Mouse (Mus musculus) natural killer cell, adult 2 months (primary cell): ENCODE measurements around the gene Ovca2.

ENCODE experiments used
- DNase-seq, 2 experiments: peaks; one replicate each; pipeline ENCODE4 v3.0.0; 2022; ENCODE audit warnings: low spot score in 2 of 2

Gene Ovca2

DNA sequence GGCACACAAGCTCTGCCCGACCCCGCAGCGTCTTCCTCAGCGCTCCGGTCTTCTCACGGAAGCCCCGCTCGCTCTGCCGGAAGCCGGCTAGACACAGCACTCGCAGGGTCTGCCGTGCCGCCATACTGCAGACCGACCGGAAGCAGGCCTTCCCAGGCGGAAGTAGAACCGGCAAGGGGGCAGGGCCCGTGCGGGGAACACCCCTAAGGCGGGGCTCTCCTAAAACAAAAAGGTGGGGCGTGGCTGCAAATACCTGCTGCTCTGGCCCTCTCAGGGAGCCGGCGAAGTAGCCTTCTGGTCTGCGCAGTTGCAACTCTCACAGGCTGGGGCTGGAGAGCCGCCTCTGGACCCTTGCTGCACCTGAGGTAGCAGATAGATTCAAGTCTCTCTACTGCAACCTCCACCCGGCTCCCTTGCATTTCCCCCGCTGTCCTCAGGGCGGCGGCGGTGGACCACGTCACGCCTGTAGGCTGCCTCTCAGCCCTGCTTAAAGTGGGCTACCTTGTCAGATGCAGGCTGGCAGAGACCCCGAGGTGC, at the start of gene Ovca2:
Gene Ovca2 (minus strand): TSS at position 164 of the 537 bp plus-strand sequence.
- DNase-seq: peak; percentile 92 to 94

GRCm38 (mm10) chr11:75227632-75228031, 49.0 kb upstream of the Ovca2 start:
- DNase-seq: no peak

GRCm38 (mm10) chr11:75224835-75225234, 46.2 kb upstream of the Ovca2 start:
- DNase-seq: no peak

- DNase-seq: no peak
Measured at GRCm38 (mm10) chr11:75224062-75224461, 45.4 kb upstream of the Ovca2 start.

GRCm38 (mm10) chr11:75220517-75221145, 42.0 kb upstream of the Ovca2 start:
- no peak for DNase-seq

GRCm38 (mm10) chr11:75220115-75220514, 41.5 kb upstream of the Ovca2 start:
- no peak for DNase-seq

DNA sequence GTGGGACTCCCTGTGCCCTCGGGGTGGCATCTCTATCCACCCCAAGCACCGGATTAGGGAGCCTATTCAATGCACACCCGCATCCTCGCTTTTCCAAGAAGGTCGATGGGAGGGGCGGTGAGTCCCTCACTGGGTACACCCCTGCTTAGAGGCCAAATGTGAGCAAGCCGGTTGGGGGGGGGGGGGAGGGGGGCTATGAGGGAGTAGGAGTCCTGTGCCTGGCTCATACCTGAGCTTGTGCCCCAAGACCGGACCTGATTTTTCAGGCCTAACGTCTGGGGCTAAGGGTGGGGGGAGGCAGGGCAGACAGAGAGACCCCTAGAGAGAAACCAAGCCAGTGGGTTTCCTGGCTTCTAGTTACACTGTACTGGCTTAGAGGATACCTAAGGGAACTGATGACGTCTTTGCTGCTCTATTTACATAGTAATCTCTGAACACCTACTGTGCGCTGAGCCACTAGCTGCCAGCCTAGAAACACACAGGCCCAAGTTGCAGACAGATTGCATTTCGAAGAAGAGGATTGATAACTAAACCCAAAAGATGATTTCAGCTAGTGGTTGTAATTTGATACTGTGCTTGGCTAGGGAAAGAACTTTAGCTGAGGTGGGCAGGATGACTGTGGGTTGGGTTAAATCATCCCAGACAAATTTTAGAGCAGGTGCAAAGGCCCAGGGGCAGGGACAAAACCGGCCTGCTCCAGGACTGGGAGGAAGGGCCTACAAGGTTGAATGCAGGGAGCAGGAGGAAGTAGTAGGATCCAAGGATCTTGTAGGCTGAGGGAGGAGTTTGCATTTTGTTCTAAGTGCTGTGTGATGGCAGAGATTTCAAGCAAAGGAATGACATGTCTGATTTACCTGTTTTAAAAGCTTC, 35.7 kb upstream of the Ovca2 start:
- no peak for DNase-seq

- DNase-seq: no peak
Measured at GRCm38 (mm10) chr11:75213372-75214080, 34.9 kb upstream of the Ovca2 start.

DNA sequence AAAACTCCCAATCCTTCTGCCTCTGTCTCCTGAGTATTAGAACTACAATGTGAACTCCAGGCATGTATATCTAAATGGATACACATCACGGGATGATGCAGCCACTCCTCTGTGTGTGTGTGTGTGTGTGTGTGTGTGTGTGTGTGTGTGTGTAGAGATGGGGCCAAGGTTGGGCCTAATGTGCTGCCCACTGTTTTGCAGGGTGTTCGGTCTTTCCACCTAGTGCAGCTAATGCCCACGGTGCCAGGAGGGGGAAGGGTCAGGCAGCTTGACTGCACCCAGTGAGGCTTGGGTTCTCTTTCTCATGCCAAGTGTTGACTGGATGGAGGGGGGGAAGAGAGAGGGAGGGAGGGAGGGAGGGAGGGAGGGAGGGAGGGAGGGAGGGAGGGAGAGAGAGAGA, 34.2 kb upstream of the Ovca2 start:
- DNase-seq: no peak

GRCm38 (mm10) chr11:75212031-75212667, 33.5 kb upstream of the Ovca2 start:
- no peak for DNase-seq

DNA sequence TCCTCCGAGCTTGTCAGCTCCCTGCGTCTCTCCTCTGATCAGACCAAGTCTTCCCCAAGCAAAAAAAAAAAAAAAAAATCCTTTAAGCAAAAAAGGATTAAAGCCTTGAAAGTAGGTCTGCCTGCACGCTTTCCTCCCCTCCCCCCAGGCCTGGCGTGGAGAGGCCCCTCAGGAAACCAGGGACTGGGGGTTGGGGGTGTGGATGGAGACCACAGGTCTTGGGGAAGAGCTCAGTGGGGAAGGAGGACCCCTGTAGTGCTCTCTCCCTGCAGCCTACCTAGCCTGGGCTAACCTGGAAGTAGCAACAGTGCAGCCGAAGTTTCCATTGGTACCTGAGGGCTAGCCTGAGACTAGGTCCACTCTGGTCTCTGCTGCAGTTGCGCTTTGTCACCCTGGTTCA, 32.1 kb upstream of the Ovca2 start:
- no peak for DNase-seq

- DNase-seq: no peak
Measured at GRCm38 (mm10) chr11:75210093-75210492, 31.5 kb upstream of the Ovca2 start.

GRCm38 (mm10) chr11:75209363-75209762, 30.7 kb upstream of the Ovca2 start:
- peak; percentile 59 to 78 for DNase-seq

DNA sequence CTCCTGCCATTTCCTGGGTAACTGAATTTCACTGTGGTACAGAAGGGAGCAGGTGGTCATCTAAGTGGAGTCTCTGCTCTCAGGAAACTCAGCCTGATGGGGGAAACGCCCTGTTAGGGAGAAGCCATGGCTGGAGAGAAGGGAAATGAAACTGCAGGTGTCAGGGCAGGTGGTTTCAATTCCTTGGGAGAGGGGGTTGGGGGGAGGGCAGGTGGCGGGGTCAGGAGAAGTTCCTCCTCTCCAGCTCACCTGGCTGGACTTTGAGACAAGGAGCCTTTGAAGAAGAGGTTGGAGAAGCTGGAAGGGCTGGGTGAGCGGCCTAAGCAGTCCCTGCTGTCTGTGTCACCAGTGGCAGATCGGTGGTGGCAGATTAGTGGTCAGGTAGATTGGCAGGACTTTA, 27.7 kb upstream of the Ovca2 start:
- DNase-seq: no peak

DNA sequence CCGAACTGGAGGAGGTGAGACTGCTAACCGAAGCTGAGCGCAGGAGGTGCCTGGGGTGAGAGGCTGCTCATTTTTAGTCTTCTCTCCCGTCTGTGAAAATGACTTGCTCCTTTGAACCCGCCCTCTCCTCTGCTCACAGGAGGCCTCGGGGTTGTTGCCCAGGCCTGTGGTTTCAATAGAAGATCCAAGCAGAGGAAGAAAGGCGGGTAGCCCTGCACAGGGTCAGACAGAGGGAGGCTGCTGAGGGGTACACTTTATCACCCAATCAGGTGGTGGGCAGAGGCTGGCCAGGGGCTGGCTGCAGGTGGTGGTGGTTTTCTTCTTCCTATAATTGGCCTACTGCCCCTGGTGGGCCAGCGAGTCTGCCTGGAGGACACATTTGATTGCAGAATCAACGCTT, 25.8 kb upstream of the Ovca2 start:
- DNase-seq: no peak

- DNase-seq: no peak
Measured at GRCm38 (mm10) chr11:75203926-75204325, 25.3 kb upstream of the Ovca2 start.

- no peak for DNase-seq
Measured at GRCm38 (mm10) chr11:75201721-75202120, 23.1 kb upstream of the Ovca2 start.

- no peak for DNase-seq
Measured at GRCm38 (mm10) chr11:75200935-75201334, 22.3 kb upstream of the Ovca2 start.

DNA sequence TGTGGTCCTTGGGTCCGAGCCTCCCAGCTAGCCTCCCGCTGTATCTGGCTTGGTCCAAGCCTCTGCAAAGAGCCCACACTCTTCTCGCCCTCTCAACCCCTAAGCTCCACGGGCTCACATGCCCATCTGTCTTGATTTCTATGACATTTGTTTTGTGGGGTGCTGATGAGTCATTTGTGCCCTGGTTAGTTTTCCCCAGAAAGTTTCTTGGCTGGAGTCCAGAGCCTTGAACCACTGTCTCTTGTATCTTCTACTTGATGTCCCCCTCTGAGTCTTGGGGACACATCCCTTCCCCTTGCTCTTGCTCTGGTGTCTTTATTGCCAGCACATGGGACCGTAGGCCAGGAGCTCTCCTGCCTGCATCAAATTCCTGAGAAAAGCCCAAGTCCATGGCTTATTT, 21.3 kb upstream of the Ovca2 start:
- DNase-seq: no peak

DNA sequence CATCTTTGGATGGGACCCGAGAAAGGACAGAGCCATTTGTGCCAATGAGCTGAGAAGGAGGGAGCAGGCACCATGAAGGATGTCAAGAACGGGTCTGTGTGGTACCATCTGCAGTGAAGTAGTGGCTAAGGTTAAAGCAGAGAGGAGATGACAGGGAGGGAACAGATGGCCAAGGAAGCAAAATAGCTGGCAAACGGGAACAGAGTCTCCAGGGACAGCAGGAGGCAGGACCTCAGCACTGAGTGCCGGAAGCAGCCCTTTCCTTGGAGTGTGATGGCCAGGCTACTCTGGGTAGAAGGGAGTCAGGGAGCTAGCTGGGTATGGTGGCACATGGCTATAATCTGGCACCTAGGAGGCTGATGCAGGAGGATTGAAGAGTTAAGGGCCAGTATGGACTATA, 20.2 kb upstream of the Ovca2 start:
- no peak for DNase-seq

- DNase-seq: no peak
Measured at GRCm38 (mm10) chr11:75197956-75198355, 19.3 kb upstream of the Ovca2 start.

DNA sequence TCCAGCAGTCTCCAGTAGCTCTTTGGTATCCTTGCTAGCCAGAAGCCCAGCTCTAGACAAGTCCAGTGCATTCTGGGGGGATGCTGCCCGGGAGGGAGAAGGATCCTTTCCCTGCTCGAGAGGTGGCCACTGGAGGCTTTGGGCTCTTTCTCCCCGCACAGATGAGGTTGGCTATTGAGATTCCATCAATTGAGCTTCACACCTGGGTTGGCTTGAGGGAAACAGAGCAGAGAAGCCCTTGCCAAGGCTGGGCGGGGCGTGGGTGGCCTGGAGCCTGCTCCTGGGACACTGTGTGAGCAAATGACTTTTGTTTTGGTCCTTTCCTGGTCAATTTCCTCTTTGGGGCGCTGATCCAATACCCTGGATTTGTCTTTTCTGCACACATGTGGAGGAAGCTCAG, 17.5 kb upstream of the Ovca2 start:
- no peak for DNase-seq
